Mouse (Mus musculus): ENCODE data around the gene Fam107a. TPM values are rescaled to one million over a fixed set of nuclear protein-coding genes. Genes with fewer than 3 reads are reported as not detected.

Fam107a gene
- polyA plus RNA-seq, 1 experiment = not detected

- Histone ChIP-seq H3K4me1 (0 out of 2 replicates have a peak, but pooled peaks cover 3% of the 10 kb centered on the region), H3K27me3 (replicated peaks) (peaks cover 23% of the 10 kb centered on the region), H3K4me3 (replicated peaks) (no peak overlapping the region), H3K9me3 (no peaks in the 10 kb centered on the region), H3K36me3 (replicated peaks; ENCODE audit: low read length) (no peaks in the 10 kb centered on the region)
- no peak for TF ChIP-seq FLI1 (IDR thresholded peaks at IDR 0.05; ENCODE audit: low read length)
- TF ChIP-seq GATA1 (IDR thresholded peaks at IDR 0.05; ENCODE audit: borderline replicate concordance, low read length) = no peak
Observed at GRCm38 (mm10) chr14:8258752-8259151, 59.1 kb downstream of the Fam107a start.

- Histone ChIP-seq H3K4me1 (0 out of 2 replicates have a peak, but pooled peaks cover 3% of the 10 kb centered on the region), H3K4me3 (replicated peaks) (no peak overlapping the region), H3K27me3 (replicated peaks) (peaks cover 25% of the 10 kb centered on the region), H3K9me3 (no peaks in the 10 kb centered on the region), H3K36me3 (replicated peaks; ENCODE audit: low read length) (no peaks in the 10 kb centered on the region)
- TF ChIP-seq FLI1 (IDR thresholded peaks at IDR 0.05; ENCODE audit: low read length) = no peak
- no peak for TF ChIP-seq GATA1 (IDR thresholded peaks at IDR 0.05; ENCODE audit: borderline replicate concordance, low read length)
Observed at GRCm38 (mm10) chr14:8258335-8258627, 59.5 kb downstream of the Fam107a start.

GRCm38 (mm10) chr14:8257521-8258334, 60.1 kb downstream of the Fam107a start:
- H3K36me3 ChIP-seq (replicated peaks; ENCODE audit: low read length) = no peaks in the 10 kb centered on the region
- H3K4me1 ChIP-seq = 0 out of 2 replicates have a peak, but pooled peaks cover 3% of the 10 kb centered on the region
- H3K27me3 ChIP-seq (replicated peaks) = peaks cover 26% of the 10 kb centered on the region
- no peaks in the 10 kb centered on the region for H3K9me3 ChIP-seq
- TF ChIP-seq GATA1 (IDR thresholded peaks at IDR 0.05; ENCODE audit: borderline replicate concordance, low read length) (no peak), FLI1 (IDR thresholded peaks at IDR 0.05; ENCODE audit: low read length) (no peak)
- H3K4me3 ChIP-seq (replicated peaks) = no peak overlapping the region

DNA sequence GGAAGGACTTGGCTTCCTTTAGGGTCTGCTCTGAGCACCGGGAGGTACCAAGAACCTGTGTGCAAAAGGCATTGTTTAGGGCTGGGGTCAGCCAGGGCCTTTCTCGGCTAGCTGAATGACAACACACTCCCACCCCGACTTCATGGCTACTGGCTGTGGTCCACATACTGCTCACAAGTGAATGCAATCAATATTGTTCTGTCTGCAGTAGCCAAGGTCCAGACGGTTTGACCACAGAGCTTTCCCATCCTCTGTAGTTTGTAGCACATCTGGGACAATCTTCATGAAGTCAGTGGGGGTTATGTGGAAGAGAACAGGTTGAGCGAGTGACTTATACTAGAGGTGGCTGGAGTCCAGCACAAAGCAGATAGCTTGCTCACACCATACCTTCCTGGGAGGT, 60.9 kb downstream of the Fam107a start:
- TF ChIP-seq GATA1 (IDR thresholded peaks at IDR 0.05; ENCODE audit: borderline replicate concordance, low read length) (no peak), FLI1 (IDR thresholded peaks at IDR 0.05; ENCODE audit: low read length) (no peak)
- Histone ChIP-seq H3K4me3 (replicated peaks) (no peak overlapping the region), H3K9me3 (no peaks in the 10 kb centered on the region), H3K4me1 (0 out of 2 replicates have a peak, but pooled peaks cover 3% of the 10 kb centered on the region), H3K27me3 (replicated peaks) (peaks cover 26% of the 10 kb centered on the region), H3K36me3 (replicated peaks; ENCODE audit: low read length) (no peaks in the 10 kb centered on the region)

- Histone ChIP-seq H3K27me3 (replicated peaks) (peaks cover 30% of the 10 kb centered on the region), H3K4me3 (replicated peaks) (no peak overlapping the region), H3K4me1 (0 out of 2 replicates have a peak, but pooled peaks cover 3% of the 10 kb centered on the region), H3K9me3 (no peaks in the 10 kb centered on the region), H3K36me3 (replicated peaks; ENCODE audit: low read length) (no peaks in the 10 kb centered on the region)
- TF ChIP-seq FLI1 (IDR thresholded peaks at IDR 0.05; ENCODE audit: low read length) (no peak), GATA1 (IDR thresholded peaks at IDR 0.05; ENCODE audit: borderline replicate concordance, low read length) (no peak)
Observed at GRCm38 (mm10) chr14:8256072-8256471, 61.8 kb downstream of the Fam107a start.

DNA sequence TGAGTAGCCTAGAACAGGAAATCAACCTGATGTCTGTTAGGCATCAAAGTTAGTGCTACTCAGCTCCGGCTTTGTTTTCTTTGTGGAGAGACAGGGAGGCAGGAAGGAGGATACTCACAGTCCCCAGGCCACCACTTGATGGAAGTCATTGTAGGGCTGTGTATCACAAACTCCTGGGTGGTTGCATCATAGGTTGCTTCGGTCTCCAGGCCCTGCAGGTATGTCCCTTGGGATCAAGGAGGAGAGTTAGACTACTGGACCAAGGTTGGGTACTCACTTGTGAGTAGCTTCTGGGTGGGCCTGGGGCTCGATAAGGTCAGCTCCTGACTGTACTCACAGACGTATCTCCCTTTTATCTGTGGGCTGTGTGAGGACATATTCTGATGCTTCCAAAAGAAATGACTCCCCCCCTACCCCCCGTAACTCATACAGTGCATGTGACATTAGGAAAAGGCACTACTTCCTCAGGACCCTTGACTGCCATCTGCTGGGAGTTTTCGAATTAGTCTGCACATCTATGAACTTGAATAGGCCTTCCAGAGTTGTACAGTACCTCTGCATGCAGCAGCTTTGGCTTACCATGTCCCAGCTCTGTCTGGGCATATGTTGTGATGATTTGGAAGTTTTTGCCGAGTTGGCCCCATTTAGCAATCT, 62.6 kb downstream of the Fam107a start:
- TF ChIP-seq FLI1 (IDR thresholded peaks at IDR 0.05; ENCODE audit: low read length) (no peak), GATA1 (IDR thresholded peaks at IDR 0.05; ENCODE audit: borderline replicate concordance, low read length) (no peak)
- Histone ChIP-seq H3K27me3 (replicated peaks) (peaks cover 30% of the 10 kb centered on the region), H3K36me3 (replicated peaks; ENCODE audit: low read length) (no peaks in the 10 kb centered on the region), H3K4me3 (replicated peaks) (no peak overlapping the region), H3K4me1 (0 out of 2 replicates have a peak, but pooled peaks cover 3% of the 10 kb centered on the region), H3K9me3 (no peaks in the 10 kb centered on the region)

DNA sequence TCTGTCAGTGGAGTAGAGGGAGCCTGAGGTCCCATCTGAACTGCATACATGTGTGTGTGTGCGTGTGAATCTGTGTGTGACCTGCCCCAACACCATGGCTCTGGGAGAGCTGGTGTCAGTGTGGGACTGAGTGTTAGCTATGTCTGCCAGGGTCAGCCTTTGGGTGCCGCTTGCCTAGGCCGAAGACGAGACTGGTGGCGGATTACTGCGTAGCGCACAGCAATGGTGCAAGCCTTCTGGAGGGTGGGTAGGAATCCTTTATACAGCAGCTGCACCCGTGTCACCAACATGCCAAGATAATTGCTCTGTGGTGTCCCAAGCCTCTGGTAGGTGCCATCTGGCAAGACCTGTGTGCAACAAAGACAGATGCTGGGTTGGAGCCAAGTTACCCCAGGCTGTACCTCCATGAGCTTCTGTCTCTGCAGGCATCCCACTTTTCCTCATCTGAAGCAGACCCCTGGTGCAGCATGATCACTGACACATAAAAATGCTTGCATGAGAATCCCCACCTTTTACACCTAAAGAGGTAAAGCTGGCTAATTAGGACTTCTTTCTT, 66.4 kb downstream of the Fam107a start:
- Histone ChIP-seq H3K9me3 (no peaks in the 10 kb centered on the region), H3K4me3 (replicated peaks) (no peak overlapping the region), H3K4me1 (no peaks in the 10 kb centered on the region), H3K36me3 (replicated peaks; ENCODE audit: low read length) (no peaks in the 10 kb centered on the region), H3K27me3 (replicated peaks) (peaks cover 21% of the 10 kb centered on the region)
- TF ChIP-seq GATA1 (IDR thresholded peaks at IDR 0.05; ENCODE audit: borderline replicate concordance, low read length) (no peak), FLI1 (IDR thresholded peaks at IDR 0.05; ENCODE audit: low read length) (no peak)

DNA sequence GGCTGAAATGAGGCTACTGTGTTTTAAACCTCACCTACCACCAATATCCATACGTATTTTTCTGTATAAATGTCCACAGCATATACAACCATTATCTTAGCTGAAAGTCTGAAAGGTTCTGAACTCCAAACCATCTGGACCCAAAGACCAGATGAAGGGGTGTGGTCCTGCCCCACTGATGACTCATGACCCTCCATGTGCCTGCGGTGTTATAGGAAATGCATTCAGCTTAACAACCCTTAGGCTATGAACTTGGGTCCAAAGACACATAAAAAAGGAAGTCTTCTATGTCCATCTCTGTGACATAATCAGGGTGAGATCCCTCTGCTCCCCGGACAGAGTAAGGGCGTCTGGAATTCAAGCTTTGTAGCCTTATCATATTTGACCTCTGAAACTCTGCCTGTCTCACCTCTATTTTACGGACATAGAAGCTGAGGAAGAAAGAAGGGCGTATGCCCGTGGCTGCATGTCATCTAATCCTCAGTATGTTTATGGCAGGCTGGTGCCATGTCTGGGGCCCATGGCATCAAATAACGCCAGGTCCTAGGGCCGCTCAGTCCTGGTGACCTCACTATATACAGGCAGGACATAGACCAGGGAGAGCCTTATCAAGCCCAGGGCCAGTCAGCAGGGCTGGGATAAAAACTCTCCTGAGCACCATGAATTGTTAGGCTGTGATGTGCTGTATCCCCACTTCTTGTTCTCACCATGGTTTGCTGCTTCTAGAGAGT, 67.5 kb downstream of the Fam107a start:
- no peaks in the 10 kb centered on the region for H3K4me1 ChIP-seq
- H3K36me3 ChIP-seq (replicated peaks; ENCODE audit: low read length) = no peaks in the 10 kb centered on the region
- TF ChIP-seq GATA1 (IDR thresholded peaks at IDR 0.05; ENCODE audit: borderline replicate concordance, low read length) (no peak), FLI1 (IDR thresholded peaks at IDR 0.05; ENCODE audit: low read length) (no peak)
- peaks cover 26% of the 10 kb centered on the region for H3K27me3 ChIP-seq (replicated peaks)
- no peak overlapping the region for H3K4me3 ChIP-seq (replicated peaks)
- no peaks in the 10 kb centered on the region for H3K9me3 ChIP-seq

- Histone ChIP-seq H3K27me3 (replicated peaks) (peaks cover 26% of the 10 kb centered on the region), H3K4me3 (replicated peaks) (no peak overlapping the region), H3K4me1 (no peaks in the 10 kb centered on the region), H3K9me3 (no peaks in the 10 kb centered on the region), H3K36me3 (replicated peaks; ENCODE audit: low read length) (no peaks in the 10 kb centered on the region)
- TF ChIP-seq GATA1 (IDR thresholded peaks at IDR 0.05; ENCODE audit: borderline replicate concordance, low read length) = no peak
- no peak for TF ChIP-seq FLI1 (IDR thresholded peaks at IDR 0.05; ENCODE audit: low read length)
Observed at GRCm38 (mm10) chr14:8249206-8249605, 68.6 kb downstream of the Fam107a start.

Data from megakaryocyte, embryonic 14.5 days (primary cell).